ENCODE assay signal across 22 mouse cellular contexts in genomic region chr10:70739348-70739966, GRCm38 (mm10).
DNase-seq lines count a peak whose midpoint lies in the region; ATAC-seq and TF ChIP-seq lines count a peak whose summit lies in the region.
"Had no signal": no experiment of that assay in that cellular context is flagged by ENCODE, and none has a peak within 500 bp of the region (broad histone marks: within the 10 kb centered on the region; RNA-seq: fewer than 3 reads in every experiment).

No protein-coding gene starts in this region.

- H3K4me1 ChIP-seq in cerebellum, adult 2 months (ENCODE audit: control insufficient read depth, insufficient read depth, low read length): no peaks in the 10 kb centered on the region
- H3K4me1 ChIP-seq in heart, embryonic 12.5 days (replicated peaks): peaks cover 6% of the 10 kb centered on the region; the same call in 1 of the 2 replicates
- no peaks in the 10 kb centered on the region for H3K4me1 ChIP-seq in ES-Bruce4 (ENCODE audit: control insufficient read depth, insufficient read depth, low read length)
- H3K4me1 ChIP-seq in neural tube, embryonic 15.5 days: no peaks in the 10 kb centered on the region
- H3K4me1 ChIP-seq: embryonic facial prominence, embryonic 10.5 days; heart, embryonic 10.5 days; heart, embryonic 15.5 days; hindbrain, embryonic 13.5 days had no signal

- no peak overlapping the region for H3K4me3 ChIP-seq in cerebellum, adult 2 months (replicated peaks; ENCODE audit: insufficient read depth, low read depth, low read length)
- H3K4me3 ChIP-seq in heart, embryonic 12.5 days: no peak overlapping the region
- no peak overlapping the region for H3K4me3 ChIP-seq in ES-Bruce4 (ENCODE audit: low read depth, low read length)
- no peak overlapping the region for H3K4me3 ChIP-seq in neural tube, embryonic 15.5 days (replicated peaks)
- H3K4me3 ChIP-seq: embryonic facial prominence, embryonic 10.5 days; heart, embryonic 10.5 days; heart, embryonic 15.5 days; hindbrain, embryonic 13.5 days had no signal

- no peak for ATAC-seq in heart, embryonic 12.5 days (ENCODE audit: insufficient number of reproducible peaks, low FRiP score)
- ATAC-seq in neural tube, embryonic 15.5 days (ENCODE audit: low FRiP score): no peak
- ATAC-seq: activated CD4-positive, CD25-positive, alpha-beta regulatory T cell, adult 4 months; CD4-positive, CD25-positive, alpha-beta regulatory T cell, adult 4 months; forebrain, postnatal 0 days; hindbrain, postnatal 0 days had no signal

- H3K27me3 ChIP-seq in cerebellum, adult 2 months (ENCODE audit: control insufficient read depth, insufficient read depth, low read length): no peaks in the 10 kb centered on the region
- H3K27me3 ChIP-seq in heart, embryonic 12.5 days (replicated peaks): no peaks in the 10 kb centered on the region
- H3K27me3 ChIP-seq in ES-Bruce4 (ENCODE audit: control insufficient read depth, insufficient read depth, low read length, poor library complexity, severe bottlenecking): no peaks in the 10 kb centered on the region
- H3K27me3 ChIP-seq in neural tube, embryonic 15.5 days (replicated peaks): no peaks in the 10 kb centered on the region
- H3K27me3 ChIP-seq: heart, embryonic 15.5 days; hindbrain, embryonic 13.5 days had no signal

- H3K36me3 ChIP-seq in heart, embryonic 12.5 days: no peaks in the 10 kb centered on the region
- no peaks in the 10 kb centered on the region for H3K36me3 ChIP-seq in ES-Bruce4 (ENCODE audit: control insufficient read depth, insufficient read depth, low read length, poor library complexity, severe bottlenecking)
- no peaks in the 10 kb centered on the region for H3K36me3 ChIP-seq in neural tube, embryonic 15.5 days
- H3K36me3 ChIP-seq: embryonic facial prominence, embryonic 10.5 days; heart, embryonic 10.5 days; heart, embryonic 15.5 days; hindbrain, embryonic 13.5 days had no signal

- 0 out of 2 replicates have a peak overlapping the region, but pooled peaks have one; percentile 30 for H3K27ac ChIP-seq in cerebellum, adult 2 months (ENCODE audit: insufficient read depth, low read length)
- peak overlapping the region; percentile 57 for H3K27ac ChIP-seq in heart, embryonic 12.5 days (ENCODE audit: poor library complexity, severe bottlenecking)
- H3K27ac ChIP-seq in ES-Bruce4 (ENCODE audit: insufficient read depth, low read length): peak overlapping the region; percentile 30; the same call in 1 of the 2 replicates
- H3K27ac ChIP-seq in neural tube, embryonic 15.5 days (replicated peaks): no peak overlapping the region
- H3K27ac ChIP-seq: embryonic facial prominence, embryonic 10.5 days; heart, embryonic 10.5 days; heart, embryonic 15.5 days; hindbrain, embryonic 13.5 days; hindbrain, postnatal 0 days had no signal

- TF ChIP-seq CTCF in cerebellum, adult 2 months (IDR thresholded peaks at IDR 0.05; ENCODE audit: borderline replicate concordance, insufficient read depth, low read depth, low read length): no peak
- TF ChIP-seq CTCF in ES-Bruce4 (IDR thresholded peaks at IDR 0.05; ENCODE audit: low read depth, low read length): no peak

- 69% methylated on average over 9 of the region's 9 CpGs for WGBS in cerebellum, adult 2 months
- WGBS in heart, embryonic 12.5 days: 73% methylated on average over 9 of the region's 9 CpGs
- 68% methylated on average over 9 of the region's 9 CpGs for WGBS in neural tube, embryonic 15.5 days

- peak; percentile 91 for TF ChIP-seq EP300 in ES-Bruce4 (IDR thresholded peaks at IDR 0.05; ENCODE audit: insufficient read depth, low read depth, low read length)

- no peaks in the 10 kb centered on the region for H3K9me3 ChIP-seq in heart, embryonic 12.5 days (replicated peaks)
- no peaks in the 10 kb centered on the region; the same call in 1 of the 2 replicates for H3K9me3 ChIP-seq in ES-Bruce4 (replicated peaks; ENCODE audit: control insufficient read depth, insufficient read depth, low read length, poor library complexity, severe bottlenecking)
- H3K9me3 ChIP-seq in neural tube, embryonic 15.5 days (replicated peaks): no peaks in the 10 kb centered on the region
- H3K9me3 ChIP-seq: embryonic facial prominence, embryonic 10.5 days; heart, embryonic 10.5 days; heart, embryonic 15.5 days; hindbrain, embryonic 13.5 days had no signal

- H3K9ac ChIP-seq in heart, embryonic 12.5 days: no peak overlapping the region
- H3K9ac ChIP-seq in ES-Bruce4 (ENCODE audit: low read depth, poor library complexity, severe bottlenecking): no peak overlapping the region
- H3K9ac ChIP-seq in neural tube, embryonic 15.5 days (replicated peaks): no peak overlapping the region
- H3K9ac ChIP-seq: forebrain, postnatal 0 days; heart, embryonic 15.5 days; hindbrain, embryonic 13.5 days had no signal

- no peak for TF ChIP-seq POLR2A in cerebellum, adult 2 months (IDR thresholded peaks at IDR 0.05; ENCODE audit: borderline replicate concordance, insufficient read depth, low read length)
- TF ChIP-seq POLR2A in ES-Bruce4 (IDR thresholded peaks at IDR 0.05; ENCODE audit: insufficient read depth, low read length): no peak

- H3K4me2 ChIP-seq in heart, embryonic 12.5 days: no peak overlapping the region
- no peak overlapping the region for H3K4me2 ChIP-seq in neural tube, embryonic 15.5 days
- H3K4me2 ChIP-seq: heart, embryonic 15.5 days; hindbrain, embryonic 13.5 days had no signal

- DNase-seq in cerebellum, adult 2 months: no peak
- no peak for DNase-seq in cerebellum, adult 9-11 months
- no peak for DNase-seq in heart, adult 9 months (ENCODE audit: low spot score in 2 of 2)
- DNase-seq in ZHBTc4 (ENCODE audit: low read depth, low spot score): peak; percentile 79
- no peak for DNase-seq in c-Kit-positive CD71-positive TER-119-positive erythroid progenitor cells, embryonic 14.5 days (ENCODE audit: low spot score)
- DNase-seq: B cell, adult 2 months; cerebellum, adult 8-10 months; cerebellum, postnatal 25 days; forebrain, postnatal 0 days; gastrocnemius, postnatal 36 days; heart, adult 11 months; kidney, adult 11 months had no signal
